Mouse (Mus musculus): ENCODE results near the gene Fbxo9. TPM values are rescaled to one million over a fixed set of nuclear protein-coding genes. Genes with fewer than 3 reads are reported as not detected.
A peak's percentile ranks its signal among the peaks of the same experiment; 100 is the strongest.

Gene Fbxo9
- polyA plus RNA-seq, 1 experiment = 15.7 TPM

- H3K79me2 ChIP-seq (ENCODE audit: control insufficient read depth, insufficient read depth) = peaks cover 31% of the 10 kb centered on the region
- no peak for TF ChIP-seq CEBPB (IDR thresholded peaks at IDR 0.05; ENCODE audit: insufficient read depth, poor library complexity, severe bottlenecking)
- TF ChIP-seq REST (IDR thresholded peaks at IDR 0.05; ENCODE audit: insufficient read depth, insufficient read length) = no peak
- no peak for TF ChIP-seq POLR2AphosphoS2 (IDR thresholded peaks at IDR 0.05; ENCODE audit: insufficient read length, low read depth)
- no peak for TF ChIP-seq POLR2A (IDR thresholded peaks at IDR 0.05; ENCODE audit: insufficient read length, low read depth)
- no peak for TF ChIP-seq USF1 (IDR thresholded peaks at IDR 0.05; ENCODE audit: low read depth)
- no peak for TF ChIP-seq SRF (IDR thresholded peaks at IDR 0.05; ENCODE audit: control insufficient read depth, insufficient read length, low read depth)
- TF ChIP-seq E2F4 (IDR thresholded peaks at IDR 0.05; ENCODE audit: insufficient read depth) = no peak
- TF ChIP-seq MAX (IDR thresholded peaks at IDR 0.05; ENCODE audit: low read depth) = no peak
- no peak for TF ChIP-seq TCF12 (IDR thresholded peaks at IDR 0.05; ENCODE audit: insufficient read depth, poor library complexity, severe bottlenecking)
- TF ChIP-seq MYOD1 (IDR thresholded peaks at IDR 0.05; ENCODE audit: control insufficient read depth in 1 of 3, insufficient read length in 2 of 3, low read depth in 2 of 3) = no peak
- no peak for TF ChIP-seq MYOG (IDR thresholded peaks at IDR 0.05; ENCODE audit: control insufficient read depth in 1 of 3, insufficient read depth in 1 of 3, insufficient read length in 2 of 3, low read depth in 2 of 3)
- no peak for TF ChIP-seq TCF3 (IDR thresholded peaks at IDR 0.05; ENCODE audit: insufficient read length, low read depth)
- H3K4me3 ChIP-seq = peak overlapping the region; percentile 79
- H3K4me2 ChIP-seq (ENCODE audit: low read depth) = peak overlapping the region; percentile 87
- H3ac ChIP-seq (ENCODE audit: control insufficient read depth, insufficient read length) = peak overlapping the region; percentile 95
- H3K27me3 ChIP-seq (ENCODE audit: control insufficient read depth, insufficient read depth, insufficient read length) = no peaks in the 10 kb centered on the region
- no peaks in the 10 kb centered on the region for H3K36me3 ChIP-seq (ENCODE audit: control insufficient read depth, insufficient read depth)
Observed at GRCm38 (mm10) chr9:78107582-78107911, 1.3 kb downstream of the Fbxo9 start.

GRCm38 (mm10) chr9:78106821-78107220 lies 2.0 kb downstream of the Fbxo9 start:
- TF ChIP-seq USF1 (IDR thresholded peaks at IDR 0.05; ENCODE audit: low read depth) (no peak), CEBPB (IDR thresholded peaks at IDR 0.05; ENCODE audit: insufficient read depth, poor library complexity, severe bottlenecking) (no peak), TCF12 (IDR thresholded peaks at IDR 0.05; ENCODE audit: insufficient read depth, poor library complexity, severe bottlenecking) (no peak), E2F4 (IDR thresholded peaks at IDR 0.05; ENCODE audit: insufficient read depth) (no peak), SRF (IDR thresholded peaks at IDR 0.05; ENCODE audit: control insufficient read depth, insufficient read length, low read depth) (no peak), POLR2AphosphoS2 (IDR thresholded peaks at IDR 0.05; ENCODE audit: insufficient read length, low read depth) (no peak), MAX (IDR thresholded peaks at IDR 0.05; ENCODE audit: low read depth) (no peak), MYOD1 (IDR thresholded peaks at IDR 0.05; ENCODE audit: control insufficient read depth in 1 of 3, insufficient read length in 2 of 3, low read depth in 2 of 3) (no peak), REST (IDR thresholded peaks at IDR 0.05; ENCODE audit: insufficient read depth, insufficient read length) (no peak), TCF3 (IDR thresholded peaks at IDR 0.05; ENCODE audit: insufficient read length, low read depth) (no peak), MYOG (IDR thresholded peaks at IDR 0.05; ENCODE audit: control insufficient read depth in 1 of 3, insufficient read depth in 1 of 3, insufficient read length in 2 of 3, low read depth in 2 of 3) (no peak), POLR2A (IDR thresholded peaks at IDR 0.05; ENCODE audit: insufficient read length, low read depth) (no peak)
- Histone ChIP-seq H3K4me3 (peak overlapping the region; percentile 79), H3K27me3 (ENCODE audit: control insufficient read depth, insufficient read depth, insufficient read length) (no peaks in the 10 kb centered on the region), H3K4me2 (ENCODE audit: low read depth) (peak overlapping the region; percentile 87), H3ac (ENCODE audit: control insufficient read depth, insufficient read length) (no peak overlapping the region), H3K36me3 (ENCODE audit: control insufficient read depth, insufficient read depth) (no peaks in the 10 kb centered on the region), H3K79me2 (ENCODE audit: control insufficient read depth, insufficient read depth) (peaks cover 31% of the 10 kb centered on the region)

GRCm38 (mm10) chr9:78105501-78105932 lies 3.3 kb downstream of the Fbxo9 start:
- Histone ChIP-seq H3K27me3 (ENCODE audit: control insufficient read depth, insufficient read depth, insufficient read length) (no peaks in the 10 kb centered on the region), H3K4me2 (ENCODE audit: low read depth) (no peak overlapping the region), H3K4me3 (no peak overlapping the region), H3ac (ENCODE audit: control insufficient read depth, insufficient read length) (no peak overlapping the region), H3K79me2 (ENCODE audit: control insufficient read depth, insufficient read depth) (peaks cover 31% of the 10 kb centered on the region), H3K36me3 (ENCODE audit: control insufficient read depth, insufficient read depth) (no peaks in the 10 kb centered on the region)
- TF ChIP-seq TCF3 (IDR thresholded peaks at IDR 0.05; ENCODE audit: insufficient read length, low read depth) = no peak
- no peak for TF ChIP-seq E2F4 (IDR thresholded peaks at IDR 0.05; ENCODE audit: insufficient read depth)

GRCm38 (mm10) chr9:78104973-78105372 lies 3.9 kb downstream of the Fbxo9 start:
- Histone ChIP-seq H3K4me2 (ENCODE audit: low read depth) (no peak overlapping the region), H3ac (ENCODE audit: control insufficient read depth, insufficient read length) (no peak overlapping the region), H3K79me2 (ENCODE audit: control insufficient read depth, insufficient read depth) (peaks cover 31% of the 10 kb centered on the region), H3K36me3 (ENCODE audit: control insufficient read depth, insufficient read depth) (no peaks in the 10 kb centered on the region), H3K27me3 (ENCODE audit: control insufficient read depth, insufficient read depth, insufficient read length) (no peaks in the 10 kb centered on the region), H3K4me3 (no peak overlapping the region)
- no peak for TF ChIP-seq POLR2AphosphoS2 (IDR thresholded peaks at IDR 0.05; ENCODE audit: insufficient read length, low read depth)

- Histone ChIP-seq H3K4me3 (no peak overlapping the region), H3K79me2 (ENCODE audit: control insufficient read depth, insufficient read depth) (peaks cover 31% of the 10 kb centered on the region), H3K27me3 (ENCODE audit: control insufficient read depth, insufficient read depth, insufficient read length) (no peaks in the 10 kb centered on the region), H3ac (ENCODE audit: control insufficient read depth, insufficient read length) (no peak overlapping the region), H3K36me3 (ENCODE audit: control insufficient read depth, insufficient read depth) (peaks cover 6% of the 10 kb centered on the region), H3K4me2 (ENCODE audit: low read depth) (no peak overlapping the region)
- TF ChIP-seq MYOD1 (IDR thresholded peaks at IDR 0.05; ENCODE audit: control insufficient read depth in 1 of 3, insufficient read length in 2 of 3, low read depth in 2 of 3) (no peak), SRF (IDR thresholded peaks at IDR 0.05; ENCODE audit: control insufficient read depth, insufficient read length, low read depth) (no peak)
Observed at GRCm38 (mm10) chr9:78103965-78104560, 4.8 kb downstream of the Fbxo9 start.
